Mouse (Mus musculus): Measurements from ENCODE around the gene Zdhhc4.

DNA sequence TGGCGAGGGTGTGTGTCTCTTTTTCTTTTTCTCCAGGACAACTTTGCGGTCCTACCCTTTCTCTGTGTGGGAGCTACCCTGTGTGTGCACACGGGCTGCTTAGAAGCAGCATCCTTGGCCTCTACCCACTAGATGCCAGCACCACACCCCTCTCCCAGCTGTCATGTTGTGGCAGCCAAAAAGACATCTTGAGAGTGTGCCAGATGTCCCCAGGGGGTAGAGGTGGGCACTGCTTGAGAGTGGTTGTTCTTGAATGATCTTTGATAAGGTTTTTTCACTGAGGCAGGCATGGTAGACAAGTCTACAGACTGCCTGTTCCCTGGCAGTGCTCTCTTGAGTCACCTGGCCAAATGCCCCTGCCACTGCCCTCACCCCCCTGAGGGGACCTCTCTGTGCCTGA lies 38.9 kb upstream of the Zdhhc4 start:
- TF ChIP-seq GATA1 (IDR thresholded peaks at IDR 0.05; ENCODE audit: borderline replicate concordance, low read length) (no peak), FLI1 (IDR thresholded peaks at IDR 0.05; ENCODE audit: low read length) (no peak)
